Mouse (Mus musculus): Measurements from ENCODE around the gene Ifnlr1. TPM values are rescaled to one million over a fixed set of nuclear protein-coding genes. Genes with fewer than 3 reads are reported as not detected.
"Not testable (repeated sequence)": the region's sequence is repeated elsewhere in the genome, so short reads cannot be mapped to it uniquely, and the experiment has no call there.

Ifnlr1 gene
- polyA plus RNA-seq (2014; fragmentation: Nextera tagmentation; extraction: Ambion mirVana), result 0.25 and 0.54 TPM in 2 replicates

GRCm38 (mm10) chr4:135685906-135686567 is at the start of gene Ifnlr1:
Gene Ifnlr1, plus strand, starts transcription at chr4:135686287.
- peak; percentile 37 for DNase-seq (ENCODE audit: low spot score)
- Histone ChIP-seq H3K9ac (peak within 1 kb of the TSS; percentile 56), H3K36me3 (replicated peaks; ENCODE audit: control insufficient read depth, insufficient read depth) (no peaks in the 10 kb centered on the region), H3K4me3 (replicated peaks; ENCODE audit: low read length) (peak within 1 kb of the TSS; percentile 43), H3K4me1 (replicated peaks; ENCODE audit: control insufficient read depth, insufficient read depth, low read length) (peaks cover 7% of the 10 kb centered on the region; the same call in 1 of the 2 replicates), H3K4me2 (replicated peaks) (peak within 1 kb of the TSS; percentile 94), H3K9me3 (ENCODE audit: control insufficient read depth, low read length) (no peaks in the 10 kb centered on the region), H3K27ac (no peak within 1 kb of the TSS), H3K27me3 (ENCODE audit: control insufficient read depth, insufficient read depth, low read length) (peaks cover 53% of the 10 kb centered on the region)
- no peak for ATAC-seq (ENCODE audit: low FRiP score)
- under 1% methylated on average over 39 of the region's 41 CpGs for WGBS

GRCm38 (mm10) chr4:135641302-135642079 is 44.6 kb upstream of the Ifnlr1 start:
- 88% methylated on average over 8 of the region's 8 CpGs for WGBS
- not testable (repeated sequence) for ATAC-seq (ENCODE audit: low FRiP score); H3K27me3 ChIP-seq (ENCODE audit: control insufficient read depth, insufficient read depth, low read length); H3K9me3 ChIP-seq (ENCODE audit: control insufficient read depth, low read length); H3K4me3 ChIP-seq (replicated peaks; ENCODE audit: low read length); DNase-seq (ENCODE audit: low spot score); H3K27ac ChIP-seq; H3K36me3 ChIP-seq (replicated peaks; ENCODE audit: control insufficient read depth, insufficient read depth); H3K4me1 ChIP-seq (replicated peaks; ENCODE audit: control insufficient read depth, insufficient read depth, low read length); H3K9ac ChIP-seq; H3K4me2 ChIP-seq (replicated peaks)

- Histone ChIP-seq H3K4me3 (replicated peaks; ENCODE audit: low read length) (no peak overlapping the region), H3K36me3 (replicated peaks; ENCODE audit: control insufficient read depth, insufficient read depth) (no peaks in the 10 kb centered on the region), H3K9me3 (ENCODE audit: control insufficient read depth, low read length) (no peaks in the 10 kb centered on the region), H3K4me1 (replicated peaks; ENCODE audit: control insufficient read depth, insufficient read depth, low read length) (no peaks in the 10 kb centered on the region), H3K27me3 (ENCODE audit: control insufficient read depth, insufficient read depth, low read length) (no peaks in the 10 kb centered on the region), H3K4me2 (replicated peaks) (no peak overlapping the region), H3K9ac (no peak overlapping the region), H3K27ac (no peak overlapping the region)
- ATAC-seq (ENCODE audit: low FRiP score) (no peak), DNase-seq (ENCODE audit: low spot score) (no peak)
- 75% methylated on average over 12 of the region's 12 CpGs for WGBS
These were observed 41.0 kb upstream of the Ifnlr1 start for GRCm38 (mm10) chr4:135645022-135645637.

- ATAC-seq (ENCODE audit: low FRiP score) (no peak), DNase-seq (ENCODE audit: low spot score) (no peak)
- no peak overlapping the region for H3K9ac ChIP-seq
- H3K27ac ChIP-seq, result no peak overlapping the region
- H3K4me2 ChIP-seq (replicated peaks), result no peak overlapping the region
- WGBS, result 56% methylated on average over 11 of the region's 11 CpGs
- peaks cover 13% of the 10 kb centered on the region for H3K4me1 ChIP-seq (replicated peaks; ENCODE audit: control insufficient read depth, insufficient read depth, low read length)
- H3K36me3 ChIP-seq (replicated peaks; ENCODE audit: control insufficient read depth, insufficient read depth), result no peaks in the 10 kb centered on the region
- no peak overlapping the region for H3K4me3 ChIP-seq (replicated peaks; ENCODE audit: low read length)
- H3K9me3 ChIP-seq (ENCODE audit: control insufficient read depth, low read length), result no peaks in the 10 kb centered on the region
- no peaks in the 10 kb centered on the region for H3K27me3 ChIP-seq (ENCODE audit: control insufficient read depth, insufficient read depth, low read length)
These were observed 33.0 kb upstream of the Ifnlr1 start for GRCm38 (mm10) chr4:135652966-135653607.

GRCm38 (mm10) chr4:135653956-135654355 is 32.1 kb upstream of the Ifnlr1 start:
- ATAC-seq (ENCODE audit: low FRiP score), result no peak
- Histone ChIP-seq H3K4me2 (replicated peaks) (no peak overlapping the region), H3K27me3 (ENCODE audit: control insufficient read depth, insufficient read depth, low read length) (no peaks in the 10 kb centered on the region), H3K36me3 (replicated peaks; ENCODE audit: control insufficient read depth, insufficient read depth) (no peaks in the 10 kb centered on the region), H3K27ac (no peak overlapping the region), H3K9ac (no peak overlapping the region), H3K9me3 (ENCODE audit: control insufficient read depth, low read length) (no peaks in the 10 kb centered on the region), H3K4me3 (replicated peaks; ENCODE audit: low read length) (no peak overlapping the region), H3K4me1 (replicated peaks; ENCODE audit: control insufficient read depth, insufficient read depth, low read length) (peaks cover 13% of the 10 kb centered on the region)
- no peak for DNase-seq (ENCODE audit: low spot score)
- WGBS, result 87% methylated on average over 7 of the region's 7 CpGs

- Histone ChIP-seq H3K4me1 (replicated peaks; ENCODE audit: control insufficient read depth, insufficient read depth, low read length) (peaks cover 13% of the 10 kb centered on the region), H3K27me3 (ENCODE audit: control insufficient read depth, insufficient read depth, low read length) (no peaks in the 10 kb centered on the region), H3K27ac (no peak overlapping the region), H3K4me2 (replicated peaks) (no peak overlapping the region), H3K9ac (no peak overlapping the region), H3K36me3 (replicated peaks; ENCODE audit: control insufficient read depth, insufficient read depth) (no peaks in the 10 kb centered on the region), H3K4me3 (replicated peaks; ENCODE audit: low read length) (no peak overlapping the region), H3K9me3 (ENCODE audit: control insufficient read depth, low read length) (no peaks in the 10 kb centered on the region)
- 27% methylated on average over 7 of the region's 7 CpGs for WGBS
- ATAC-seq (ENCODE audit: low FRiP score), result no peak
- DNase-seq (ENCODE audit: low spot score), result no peak
These were observed 30.6 kb upstream of the Ifnlr1 start for GRCm38 (mm10) chr4:135655499-135655898.

- Histone ChIP-seq H3K9me3 (ENCODE audit: control insufficient read depth, low read length) (no peaks in the 10 kb centered on the region), H3K4me3 (replicated peaks; ENCODE audit: low read length) (no peak overlapping the region), H3K36me3 (replicated peaks; ENCODE audit: control insufficient read depth, insufficient read depth) (no peaks in the 10 kb centered on the region), H3K9ac (no peak overlapping the region), H3K27ac (0 out of 2 replicates have a peak overlapping the region, but pooled peaks have one; percentile 11), H3K4me2 (replicated peaks) (no peak overlapping the region), H3K4me1 (replicated peaks; ENCODE audit: control insufficient read depth, insufficient read depth, low read length) (peaks cover 13% of the 10 kb centered on the region), H3K27me3 (ENCODE audit: control insufficient read depth, insufficient read depth, low read length) (no peaks in the 10 kb centered on the region)
- WGBS, result 27% methylated on average over 10 of the region's 10 CpGs
- no peak for ATAC-seq (ENCODE audit: low FRiP score)
- DNase-seq (ENCODE audit: low spot score), result peak; percentile 37
These were observed 29.9 kb upstream of the Ifnlr1 start for GRCm38 (mm10) chr4:135656094-135656589.

GRCm38 (mm10) chr4:135658484-135658883 is 27.6 kb upstream of the Ifnlr1 start:
- no peaks in the 10 kb centered on the region for H3K27me3 ChIP-seq (ENCODE audit: control insufficient read depth, insufficient read depth, low read length)
- no peaks in the 10 kb centered on the region for H3K36me3 ChIP-seq (replicated peaks; ENCODE audit: control insufficient read depth, insufficient read depth)
- no peak overlapping the region for H3K27ac ChIP-seq
- DNase-seq (ENCODE audit: low spot score), result no peak
- no peak overlapping the region for H3K9ac ChIP-seq
- H3K4me3 ChIP-seq (replicated peaks; ENCODE audit: low read length), result no peak overlapping the region
- no peaks in the 10 kb centered on the region for H3K9me3 ChIP-seq (ENCODE audit: control insufficient read depth, low read length)
- 77% methylated on average over 5 of the region's 5 CpGs for WGBS
- peaks cover 13% of the 10 kb centered on the region for H3K4me1 ChIP-seq (replicated peaks; ENCODE audit: control insufficient read depth, insufficient read depth, low read length)
- no peak for ATAC-seq (ENCODE audit: low FRiP score)
- H3K4me2 ChIP-seq (replicated peaks), result no peak overlapping the region

GRCm38 (mm10) chr4:135658899-135659298 is 27.2 kb upstream of the Ifnlr1 start:
- ATAC-seq (ENCODE audit: low FRiP score) (no peak), DNase-seq (ENCODE audit: low spot score) (no peak)
- H3K9ac ChIP-seq, result no peak overlapping the region
- H3K36me3 ChIP-seq (replicated peaks; ENCODE audit: control insufficient read depth, insufficient read depth), result no peaks in the 10 kb centered on the region
- no peak overlapping the region for H3K27ac ChIP-seq
- WGBS, result 90% methylated on average over 12 of the region's 12 CpGs
- H3K4me2 ChIP-seq (replicated peaks), result no peak overlapping the region
- H3K4me1 ChIP-seq (replicated peaks; ENCODE audit: control insufficient read depth, insufficient read depth, low read length), result peaks cover 13% of the 10 kb centered on the region
- H3K9me3 ChIP-seq (ENCODE audit: control insufficient read depth, low read length), result no peaks in the 10 kb centered on the region
- no peaks in the 10 kb centered on the region for H3K27me3 ChIP-seq (ENCODE audit: control insufficient read depth, insufficient read depth, low read length)
- no peak overlapping the region for H3K4me3 ChIP-seq (replicated peaks; ENCODE audit: low read length)

Data from hindbrain, embryonic 14.5 days (tissue).